Mouse (Mus musculus) liver (tissue): ENCODE results near the gene Cflar.

Experiments used
- DNase-seq: peaks from one replicate; pipeline ENCODE4 v3.0.0-alpha.2; 2020; ENCODE audit warnings: mixed read lengths

Gene Cflar

GRCm38 (mm10) chr1:58713081-58713892 lies 2.0 kb downstream of the Cflar start:
- peak; percentile 59 for DNase-seq

GRCm38 (mm10) chr1:58713893-58714231 lies 2.6 kb downstream of the Cflar start:
- no peak for DNase-seq

GRCm38 (mm10) chr1:58714361-58714760 lies 3.1 kb downstream of the Cflar start:
- no peak for DNase-seq

GRCm38 (mm10) chr1:58715536-58715935 lies 4.2 kb downstream of the Cflar start:
- DNase-seq, result no peak

- peak; percentile 13 for DNase-seq
These were observed 5.0 kb downstream of the Cflar start for GRCm38 (mm10) chr1:58716162-58716882.

- DNase-seq, result no peak
These were observed 5.5 kb downstream of the Cflar start for GRCm38 (mm10) chr1:58716883-58717220.

GRCm38 (mm10) chr1:58717589-58718270 lies 6.4 kb downstream of the Cflar start:
- DNase-seq, result no peak

GRCm38 (mm10) chr1:58719356-58719945 lies 8.1 kb downstream of the Cflar start:
- no peak for DNase-seq

- no peak for DNase-seq
These were observed 8.8 kb downstream of the Cflar start for GRCm38 (mm10) chr1:58720090-58720489.

- DNase-seq, result no peak
These were observed 9.7 kb downstream of the Cflar start for GRCm38 (mm10) chr1:58720988-58721387.

- no peak for DNase-seq
These were observed 11.0 kb downstream of the Cflar start for GRCm38 (mm10) chr1:58722115-58722938.

GRCm38 (mm10) chr1:58723062-58723808 lies 11.9 kb downstream of the Cflar start:
- no peak for DNase-seq

- DNase-seq, result no peak
These were observed 12.6 kb downstream of the Cflar start for GRCm38 (mm10) chr1:58723809-58724405.

GRCm38 (mm10) chr1:58724533-58724932 lies 13.2 kb downstream of the Cflar start:
- DNase-seq, result no peak

- no peak for DNase-seq
These were observed 13.8 kb downstream of the Cflar start for GRCm38 (mm10) chr1:58725095-58725494.

GRCm38 (mm10) chr1:58725767-58726166 lies 14.5 kb downstream of the Cflar start:
- DNase-seq, result no peak

GRCm38 (mm10) chr1:58727019-58727746 lies 15.9 kb downstream of the Cflar start:
- no peak for DNase-seq

- DNase-seq, result no peak
These were observed 16.7 kb downstream of the Cflar start for GRCm38 (mm10) chr1:58727747-58728589.

GRCm38 (mm10) chr1:58728590-58728868 lies 17.2 kb downstream of the Cflar start:
- no peak for DNase-seq

- DNase-seq, result no peak
These were observed 22.3 kb downstream of the Cflar start for GRCm38 (mm10) chr1:58733636-58734035.
